Mouse (Mus musculus): ENCODE measurements at regions not wholly inside any gene's neighbourhood (a gene's known extent, or its start where the extent isn't known, plus 50 kb on each side); places are given as distances from the start of the nearest gene placed in this dataset.
A peak's percentile ranks its signal among the peaks of the same experiment; 100 is the strongest.

DNA sequence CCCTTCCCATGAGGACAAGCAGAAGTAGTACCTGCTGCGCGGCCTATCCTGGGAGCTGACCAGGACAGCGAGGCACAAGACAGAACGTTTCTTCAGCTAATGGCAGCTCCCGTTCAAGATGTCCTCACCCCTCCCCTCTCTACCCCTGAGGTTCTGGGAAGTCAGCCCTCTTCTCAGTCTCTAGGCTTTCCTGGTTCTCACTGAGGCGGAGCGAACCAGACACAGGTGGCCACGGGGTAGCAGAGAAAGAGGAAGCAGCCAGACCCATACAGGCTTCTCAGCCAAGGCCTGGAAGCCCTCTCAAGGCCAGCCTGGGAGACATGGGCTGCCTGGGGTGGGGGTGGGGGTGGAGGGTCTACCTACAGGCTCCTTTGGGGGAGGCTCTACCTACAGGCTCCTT is 78.5 kb upstream of the Sertad2 start:
- ATAC-seq (ENCODE audit: borderline replicate concordance, extremely low read depth, low FRiP score, low TSS enrichment): no peak

DNA sequence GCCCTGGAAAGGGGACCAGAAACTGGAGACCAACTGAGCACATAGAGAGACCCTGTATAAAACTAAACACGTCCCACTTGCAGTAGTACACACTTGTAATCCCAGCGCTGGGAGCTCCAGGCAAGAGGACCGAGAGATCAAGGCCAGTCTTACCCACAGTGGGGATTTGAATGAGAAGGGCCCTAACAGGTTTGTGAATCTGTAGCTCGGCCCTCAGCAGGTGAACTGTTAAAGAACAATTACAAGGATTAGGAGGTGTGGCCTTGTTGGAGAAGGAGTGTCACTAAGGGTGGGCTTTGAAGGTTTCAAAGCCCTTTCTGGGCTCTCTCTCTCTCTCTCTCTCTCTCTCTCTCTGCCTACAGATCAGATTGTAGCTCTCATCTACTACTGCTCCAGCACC is 76.5 kb upstream of the Sertad2 start:
- Histone ChIP-seq H3K4me3 (no peak overlapping the region), H3K9ac (no peak overlapping the region), H3K27me3 (no peaks in the 10 kb centered on the region), H3K36me3 (no peaks in the 10 kb centered on the region), H3K4me1 (peaks cover 2% of the 10 kb centered on the region; the same call in 1 of the 2 replicates), H3K27ac (no peak overlapping the region), H3K9me3 (no peaks in the 10 kb centered on the region), H3K4me2 (no peak overlapping the region)
- no peak for ATAC-seq (ENCODE audit: borderline replicate concordance, extremely low read depth, low FRiP score, low TSS enrichment)
- 47% methylated on average over 4 of the region's 4 CpGs for WGBS

More for the DNA sequence above, 78.5 kb upstream of the Sertad2 start:
- H3K4me3 ChIP-seq: no peak overlapping the region
- WGBS: 70% methylated on average over 8 of the region's 8 CpGs
- no peak overlapping the region for H3K27ac ChIP-seq
- no peaks in the 10 kb centered on the region for H3K27me3 ChIP-seq
- no peaks in the 10 kb centered on the region for H3K9me3 ChIP-seq
- no peak overlapping the region for H3K4me2 ChIP-seq
- H3K9ac ChIP-seq: no peak overlapping the region
- no peaks in the 10 kb centered on the region for H3K36me3 ChIP-seq
- peaks cover 15% of the 10 kb centered on the region for H3K4me1 ChIP-seq

DNA sequence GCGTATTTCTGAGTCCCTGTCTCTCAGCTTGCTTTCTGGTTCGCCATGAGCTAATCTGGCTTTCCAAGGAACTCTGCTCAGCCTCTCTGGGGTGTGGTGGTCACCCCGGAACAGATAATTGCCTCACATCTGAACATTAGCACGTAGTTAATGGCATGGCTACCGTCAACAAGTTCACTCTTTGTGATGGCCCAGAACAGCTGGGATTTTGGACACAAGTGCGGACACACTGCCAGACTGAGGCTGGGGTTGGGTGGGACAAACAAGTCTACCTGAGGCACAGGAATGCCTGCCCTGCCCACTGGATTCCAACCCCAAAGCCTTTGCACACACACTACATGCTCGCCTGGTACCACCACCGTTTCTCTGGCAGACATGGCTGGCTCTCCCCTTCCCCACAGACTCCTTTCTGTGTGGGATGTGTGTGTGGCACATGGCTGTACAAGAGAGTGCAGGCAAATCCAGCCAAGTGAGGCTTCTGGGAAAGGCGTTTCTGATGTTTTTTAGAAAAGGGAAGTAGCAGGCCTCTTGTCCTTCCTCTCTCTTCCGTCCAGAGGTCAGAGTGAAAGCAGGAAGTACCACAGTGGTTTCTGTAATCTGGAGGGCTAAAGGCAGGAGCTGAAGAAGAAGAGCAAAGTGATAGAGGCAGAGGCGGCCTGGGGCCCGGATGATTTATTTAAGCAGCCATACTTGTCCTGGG is 74.6 kb upstream of the Sertad2 start:
- no peak for ATAC-seq (ENCODE audit: borderline replicate concordance, extremely low read depth, low FRiP score, low TSS enrichment)
- no peaks in the 10 kb centered on the region for H3K36me3 ChIP-seq
- 72% methylated on average over 12 of the region's 12 CpGs for WGBS
- no peaks in the 10 kb centered on the region for H3K9me3 ChIP-seq
- no peak overlapping the region for H3K27ac ChIP-seq
- H3K4me2 ChIP-seq: no peak overlapping the region
- no peak overlapping the region for H3K4me3 ChIP-seq
- H3K27me3 ChIP-seq: no peaks in the 10 kb centered on the region
- 0 out of 2 replicates have a peak, but pooled peaks cover 2% of the 10 kb centered on the region for H3K4me1 ChIP-seq
- H3K9ac ChIP-seq: no peak overlapping the region

DNA sequence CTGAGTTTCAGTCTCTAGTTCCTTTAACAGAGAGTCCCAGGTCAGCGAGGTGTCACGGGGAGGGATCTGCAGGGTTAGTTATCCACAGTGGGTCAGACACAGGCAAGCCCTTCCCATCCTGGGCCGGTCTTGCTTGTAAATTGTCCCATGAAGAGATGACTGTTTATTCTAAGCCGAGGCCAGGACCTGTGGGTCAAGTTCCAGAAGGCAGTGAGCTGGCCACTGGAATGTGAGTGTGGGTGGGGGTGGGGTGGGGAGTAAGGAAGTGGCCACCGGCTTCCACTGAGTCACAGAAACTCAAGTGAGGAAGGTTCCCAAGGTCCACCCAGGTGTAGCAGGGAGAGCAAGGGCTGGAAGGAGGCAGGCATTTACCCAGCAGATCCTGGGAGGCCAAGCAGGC is 73.7 kb upstream of the Sertad2 start:
- H3K36me3 ChIP-seq: no peaks in the 10 kb centered on the region

DNA sequence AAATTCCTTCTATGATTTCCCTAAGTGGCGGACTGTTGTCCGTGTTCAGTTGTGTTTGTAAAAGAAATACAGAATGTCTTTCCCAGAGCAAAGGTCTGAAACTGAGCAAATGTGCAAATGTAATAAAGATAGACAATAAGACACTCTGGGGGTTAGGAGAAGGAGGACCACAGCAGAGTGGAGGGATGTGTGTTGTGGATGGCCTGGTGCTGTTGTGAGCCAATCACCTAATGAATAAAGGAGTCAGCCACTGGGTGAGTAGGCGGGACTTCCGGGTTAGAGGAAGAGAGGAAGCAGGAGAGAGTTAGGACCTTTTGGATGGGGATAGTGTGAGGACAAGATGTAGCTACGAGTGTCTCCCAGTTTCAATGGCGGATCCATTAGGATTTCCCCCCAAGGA is 72.7 kb upstream of the Sertad2 start:
- Histone ChIP-seq H3K9ac (no peak overlapping the region), H3K4me2 (no peak overlapping the region), H3K9me3 (no peaks in the 10 kb centered on the region), H3K4me1 (0 out of 2 replicates have a peak, but pooled peaks cover 2% of the 10 kb centered on the region), H3K36me3 (no peaks in the 10 kb centered on the region), H3K27me3 (no peaks in the 10 kb centered on the region), H3K4me3 (no peak overlapping the region), H3K27ac (no peak overlapping the region)
- no peak for ATAC-seq (ENCODE audit: borderline replicate concordance, extremely low read depth, low FRiP score, low TSS enrichment)
- WGBS: 85% methylated on average over 6 of the region's 6 CpGs

More for the DNA sequence above, 73.7 kb upstream of the Sertad2 start:
- Histone ChIP-seq H3K9ac (no peak overlapping the region), H3K4me1 (0 out of 2 replicates have a peak, but pooled peaks cover 2% of the 10 kb centered on the region), H3K27ac (no peak overlapping the region), H3K9me3 (no peaks in the 10 kb centered on the region), H3K27me3 (no peaks in the 10 kb centered on the region), H3K4me2 (no peak overlapping the region), H3K4me3 (no peak overlapping the region)
- 19% methylated on average over 5 of the region's 5 CpGs for WGBS
- ATAC-seq (ENCODE audit: borderline replicate concordance, extremely low read depth, low FRiP score, low TSS enrichment): no peak; the same call in 1 of the 2 replicates

DNA sequence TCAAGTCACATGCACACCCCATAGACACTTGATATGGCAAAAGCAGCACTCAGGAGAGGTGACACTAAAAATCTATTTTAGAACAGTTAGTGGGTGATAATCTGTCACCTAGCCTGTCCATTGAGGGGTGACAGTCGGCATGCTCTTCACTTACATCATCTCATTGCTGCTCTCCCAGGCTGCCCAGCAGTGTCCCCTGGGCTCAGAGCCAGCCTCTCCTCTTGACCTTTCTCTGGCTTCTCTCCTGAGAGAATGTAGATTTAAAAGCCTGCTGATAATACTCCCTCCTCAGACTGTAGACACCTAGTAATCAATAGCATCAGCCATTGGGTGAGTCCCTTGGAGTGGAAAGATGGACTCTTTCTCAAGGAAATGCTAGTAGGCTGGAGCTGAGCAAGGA is 70.7 kb upstream of the Sertad2 start:
- H3K4me2 ChIP-seq: no peak overlapping the region
- ATAC-seq (ENCODE audit: borderline replicate concordance, extremely low read depth, low FRiP score, low TSS enrichment): no peak
- H3K9ac ChIP-seq: no peak overlapping the region
- H3K27ac ChIP-seq: no peak overlapping the region
- peaks cover 7% of the 10 kb centered on the region for H3K4me1 ChIP-seq
- WGBS: 73% methylated on average over 1 of the region's 1 CpGs
- H3K27me3 ChIP-seq: no peaks in the 10 kb centered on the region
- no peak overlapping the region for H3K4me3 ChIP-seq
- H3K9me3 ChIP-seq: no peaks in the 10 kb centered on the region
- H3K36me3 ChIP-seq: no peaks in the 10 kb centered on the region

DNA sequence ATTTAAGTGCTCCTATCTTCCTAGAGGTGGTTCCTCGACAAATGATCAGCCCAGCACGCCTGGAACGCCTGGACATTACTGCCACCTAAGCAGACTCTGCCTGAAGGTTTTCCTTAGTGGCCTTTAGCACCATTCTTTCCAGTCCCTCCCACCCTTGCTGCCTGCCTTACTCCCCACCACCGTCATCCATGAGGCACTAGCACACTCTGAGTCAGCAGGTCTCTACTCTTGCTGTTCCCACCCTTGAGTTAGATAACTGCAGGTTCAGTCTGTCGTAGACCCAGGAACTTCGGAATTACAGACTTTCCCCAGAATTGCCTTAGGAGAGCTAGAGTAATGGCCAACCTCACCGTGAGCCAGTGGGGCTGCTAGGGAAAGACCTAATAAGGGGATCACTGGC is 67.4 kb upstream of the Sertad2 start:
- Histone ChIP-seq H3K36me3 (no peaks in the 10 kb centered on the region), H3K4me2 (no peak overlapping the region), H3K9ac (no peak overlapping the region), H3K27me3 (no peaks in the 10 kb centered on the region), H3K4me1 (peaks cover 10% of the 10 kb centered on the region), H3K27ac (no peak overlapping the region), H3K4me3 (no peak overlapping the region), H3K9me3 (0 out of 2 replicates have a peak, but pooled peaks cover 3% of the 10 kb centered on the region)
- no peak for ATAC-seq (ENCODE audit: borderline replicate concordance, extremely low read depth, low FRiP score, low TSS enrichment)
- 72% methylated on average over 7 of the region's 7 CpGs for WGBS

DNA sequence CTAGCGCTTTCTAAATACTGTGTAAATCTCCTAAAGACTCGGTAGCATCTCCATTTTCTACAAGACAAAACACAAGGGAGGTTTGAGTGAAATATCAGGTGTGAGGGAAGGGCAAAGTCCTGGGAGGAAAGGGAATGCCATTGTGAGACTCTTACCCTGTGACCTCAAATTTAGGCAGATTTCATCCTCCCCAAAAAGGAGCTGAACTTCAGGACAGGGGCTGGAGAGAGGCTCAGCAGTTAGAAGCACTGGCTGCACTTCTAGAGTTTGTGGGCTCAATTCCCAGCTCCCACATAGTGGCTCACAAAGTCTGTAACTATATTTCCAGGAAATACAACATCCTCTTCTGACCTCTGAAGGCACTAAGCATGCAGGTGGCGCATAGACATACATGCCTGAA is 66.6 kb upstream of the Sertad2 start:
- 93% methylated on average over 3 of the region's 3 CpGs for WGBS
- no peak for ATAC-seq (ENCODE audit: borderline replicate concordance, extremely low read depth, low FRiP score, low TSS enrichment)

DNA sequence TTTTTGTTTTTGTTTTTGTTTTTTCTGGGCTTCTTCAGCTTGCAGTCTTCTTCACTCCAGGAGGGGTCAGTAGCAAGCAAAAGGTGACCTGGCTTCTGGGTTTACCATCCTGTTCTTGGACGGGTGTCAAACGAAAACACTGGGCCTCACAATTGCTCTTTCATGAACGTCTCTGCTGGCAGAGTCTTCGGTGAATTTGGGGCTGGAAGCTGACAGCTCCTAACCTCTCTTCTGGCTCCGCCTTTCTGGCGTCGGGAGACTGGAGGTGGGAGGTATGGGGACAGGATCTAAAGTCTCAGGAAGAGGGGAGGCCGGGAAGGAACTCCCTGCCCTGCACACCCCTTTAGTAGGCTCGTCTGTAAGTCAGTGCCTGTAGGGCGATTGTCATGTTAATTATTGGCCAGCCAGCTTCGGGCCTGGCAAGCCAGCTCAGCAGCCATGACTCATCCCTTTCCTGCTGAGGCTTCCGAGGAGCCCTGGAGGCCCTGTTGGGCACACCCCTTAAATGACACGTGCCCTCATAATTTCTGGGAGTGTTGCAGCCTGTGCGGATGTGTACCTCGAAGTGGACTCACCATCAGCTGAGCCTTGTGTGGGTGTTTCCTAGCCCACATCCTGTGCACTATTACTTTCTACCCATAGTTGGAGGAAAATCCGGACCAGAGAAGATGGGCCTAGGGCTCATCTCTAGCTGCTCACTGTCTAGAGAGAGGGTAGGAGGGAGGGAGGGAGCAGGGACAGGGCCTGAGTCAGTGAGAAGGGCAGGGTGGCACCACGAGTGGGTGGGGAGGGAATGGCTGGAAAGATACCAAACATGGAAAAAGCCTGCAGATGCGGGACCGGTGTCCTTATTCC is 65.6 kb upstream of the Sertad2 start:
- H3K36me3 ChIP-seq: no peaks in the 10 kb centered on the region
- peaks cover 10% of the 10 kb centered on the region for H3K4me1 ChIP-seq
- peak overlapping the region; percentile 35 for H3K4me2 ChIP-seq
- H3K4me3 ChIP-seq: no peak overlapping the region
- 0 out of 2 replicates have a peak, but pooled peaks cover 3% of the 10 kb centered on the region for H3K9me3 ChIP-seq
- H3K27me3 ChIP-seq: no peaks in the 10 kb centered on the region
- peak overlapping the region; percentile 53 for H3K27ac ChIP-seq
- peak; percentile 57 for ATAC-seq (ENCODE audit: borderline replicate concordance, extremely low read depth, low FRiP score, low TSS enrichment)
- H3K9ac ChIP-seq: no peak overlapping the region
- 17% methylated on average over 19 of the region's 19 CpGs for WGBS

More for the DNA sequence above, 66.6 kb upstream of the Sertad2 start:
- Histone ChIP-seq H3K4me3 (no peak overlapping the region), H3K9me3 (0 out of 2 replicates have a peak, but pooled peaks cover 3% of the 10 kb centered on the region), H3K27ac (no peak overlapping the region), H3K4me2 (no peak overlapping the region), H3K27me3 (no peaks in the 10 kb centered on the region), H3K4me1 (peaks cover 10% of the 10 kb centered on the region), H3K9ac (no peak overlapping the region), H3K36me3 (no peaks in the 10 kb centered on the region)

DNA sequence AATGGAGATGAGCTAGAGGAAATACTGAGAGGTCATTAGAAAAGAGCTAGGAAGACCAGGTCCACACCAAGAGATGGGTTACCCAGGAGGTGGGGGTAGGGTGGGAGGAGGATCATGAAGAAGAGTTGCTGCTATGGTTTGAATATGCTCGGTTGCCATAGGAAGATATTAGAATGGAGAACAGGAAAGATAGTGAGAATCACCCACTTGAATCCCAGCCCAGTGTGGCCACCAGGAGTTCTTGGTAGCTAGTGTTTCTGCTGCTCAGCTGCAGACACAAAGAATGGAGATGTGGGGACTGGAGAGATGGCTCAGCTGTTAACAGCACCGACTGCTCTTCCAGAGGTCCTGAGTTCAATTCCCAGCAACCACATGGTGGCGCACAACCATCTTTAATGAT is 62.4 kb upstream of the Sertad2 start:
- Histone ChIP-seq H3K27me3 (no peaks in the 10 kb centered on the region), H3K4me3 (no peak overlapping the region), H3K36me3 (no peaks in the 10 kb centered on the region), H3K4me1 (peaks cover 10% of the 10 kb centered on the region), H3K9ac (no peak overlapping the region), H3K27ac (no peak overlapping the region), H3K9me3 (0 out of 2 replicates have a peak, but pooled peaks cover 3% of the 10 kb centered on the region), H3K4me2 (no peak overlapping the region)
- 82% methylated on average over 3 of the region's 3 CpGs for WGBS
- no peak for ATAC-seq (ENCODE audit: borderline replicate concordance, extremely low read depth, low FRiP score, low TSS enrichment)

DNA sequence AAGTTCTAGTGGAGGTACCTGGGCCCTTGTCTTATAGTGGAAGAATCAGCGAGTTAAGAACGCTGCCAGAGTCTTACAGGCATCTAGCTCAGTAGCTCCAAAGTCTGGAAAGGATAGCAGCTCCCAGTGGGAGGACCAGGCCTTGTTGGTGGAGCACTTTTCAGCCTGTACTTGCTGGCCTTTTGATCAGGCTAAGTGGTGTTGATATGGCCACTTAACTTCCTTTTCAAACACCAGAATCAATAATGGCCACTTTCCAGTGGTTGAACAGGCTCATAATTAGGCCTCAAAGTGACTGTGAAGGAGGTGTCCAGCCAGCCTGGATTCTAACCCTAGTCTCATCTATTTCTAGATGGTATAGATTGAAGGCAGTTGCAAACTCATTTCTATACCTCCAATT is 57.7 kb upstream of the Sertad2 start:
- Histone ChIP-seq H3K4me2 (no peak overlapping the region), H3K9ac (no peak overlapping the region), H3K4me1 (no peaks in the 10 kb centered on the region), H3K36me3 (no peaks in the 10 kb centered on the region), H3K9me3 (no peaks in the 10 kb centered on the region), H3K27ac (no peak overlapping the region), H3K4me3 (no peak overlapping the region), H3K27me3 (no peaks in the 10 kb centered on the region)
- 64% methylated on average over 2 of the region's 2 CpGs for whole genome bisulfite sequencing
- ATAC-seq (ENCODE audit: borderline replicate concordance, extremely low read depth, low FRiP score, low TSS enrichment): no peak

Measured in lung, embryonic 15.5 days (tissue).